Mouse (Mus musculus): Measurements from ENCODE around the gene Gm20822.
"Not testable (repeated sequence)": the region's sequence is repeated elsewhere in the genome, so short reads cannot be mapped to it uniquely, and the experiment has no call there.

Gm20822 gene

DNA sequence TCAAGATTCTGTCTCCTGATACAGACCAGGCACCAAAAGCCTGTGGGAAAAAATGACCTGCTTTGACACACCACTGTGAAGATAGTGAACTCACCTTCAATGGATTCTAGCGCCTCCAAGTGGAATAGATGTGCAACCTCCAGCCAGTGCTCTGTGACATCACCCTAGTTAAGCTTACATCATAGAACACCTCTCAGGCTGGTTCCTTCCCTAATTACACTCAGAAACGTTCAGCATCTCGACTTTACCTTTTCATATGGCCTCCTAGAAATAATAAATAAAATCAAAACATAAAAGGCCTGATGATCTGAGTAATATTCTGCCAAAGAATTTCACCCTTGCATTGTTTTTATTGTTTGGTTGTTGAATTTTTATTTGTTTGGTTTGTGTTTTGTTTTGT, at the start of gene Gm20822:
TSS of gene Gm20822 (minus strand) at position 101 of the 400 bp plus-strand sequence.
- DNase-seq (ENCODE audit: low read depth, low spot score), result not testable (repeated sequence)

All from mesoderm, embryonic 11.5 days (tissue).